Mouse (Mus musculus): ENCODE results near the gene Dab2ip.
A peak's percentile ranks its signal among the peaks of the same experiment; 100 is the strongest.

Dab2ip gene

DNA sequence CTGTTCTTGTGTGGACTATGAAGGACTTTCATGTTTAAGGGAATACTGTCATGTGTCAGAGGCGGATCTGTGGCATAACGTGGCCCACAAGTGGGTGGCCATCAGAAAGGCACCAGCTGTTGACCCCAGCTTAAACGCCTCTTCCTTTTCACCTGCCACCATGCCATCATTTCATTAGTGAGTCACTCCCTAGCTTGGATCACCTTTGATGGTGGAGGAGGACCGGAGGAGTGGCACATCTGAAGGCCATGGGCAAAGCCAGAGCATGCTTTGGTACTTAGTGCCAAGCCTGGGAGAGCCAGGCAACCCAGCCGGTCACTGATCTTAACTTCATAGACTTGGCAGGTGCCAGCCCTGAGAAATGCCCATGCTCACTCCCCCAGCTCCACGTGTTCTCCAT is 96.7 kb downstream of the Dab2ip start:
- DNase-seq (ENCODE audit: low spot score) = no peak

DNA sequence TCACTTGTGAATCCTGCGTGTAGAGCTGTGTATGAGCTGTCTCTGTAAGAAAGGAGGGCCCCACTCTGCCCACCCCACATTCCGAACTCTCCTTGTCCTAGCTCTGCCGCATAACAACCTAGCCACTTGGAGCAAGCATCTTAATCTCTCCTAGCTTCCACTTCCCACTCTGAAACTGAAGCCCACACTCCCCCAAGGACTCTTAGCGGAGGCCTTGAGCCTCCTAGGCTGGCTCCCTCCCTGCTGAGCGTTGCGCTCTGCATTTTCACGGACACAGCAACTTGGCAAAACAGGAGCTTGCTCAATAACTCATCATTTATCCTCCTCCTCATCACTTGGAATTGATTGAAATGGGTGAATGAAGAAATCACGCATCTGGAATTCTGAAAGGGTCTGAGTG is 97.9 kb downstream of the Dab2ip start:
- DNase-seq (ENCODE audit: low spot score) = no peak

- DNase-seq (ENCODE audit: low spot score) = no peak
Observed at GRCm38 (mm10) chr2:35658311-35658710, 100.2 kb downstream of the Dab2ip start.

- no peak for DNase-seq (ENCODE audit: low spot score)
Observed at GRCm38 (mm10) chr2:35659578-35660194, 101.6 kb downstream of the Dab2ip start.

GRCm38 (mm10) chr2:35660953-35661374 is 102.9 kb downstream of the Dab2ip start:
- DNase-seq (ENCODE audit: low spot score) = peak; percentile 85

- DNase-seq (ENCODE audit: low spot score) = peak; percentile 59
Observed at GRCm38 (mm10) chr2:35661454-35662000, 103.5 kb downstream of the Dab2ip start.

- DNase-seq (ENCODE audit: low spot score) = peak; percentile 71
Observed at GRCm38 (mm10) chr2:35662001-35662491, 104.0 kb downstream of the Dab2ip start.

DNA sequence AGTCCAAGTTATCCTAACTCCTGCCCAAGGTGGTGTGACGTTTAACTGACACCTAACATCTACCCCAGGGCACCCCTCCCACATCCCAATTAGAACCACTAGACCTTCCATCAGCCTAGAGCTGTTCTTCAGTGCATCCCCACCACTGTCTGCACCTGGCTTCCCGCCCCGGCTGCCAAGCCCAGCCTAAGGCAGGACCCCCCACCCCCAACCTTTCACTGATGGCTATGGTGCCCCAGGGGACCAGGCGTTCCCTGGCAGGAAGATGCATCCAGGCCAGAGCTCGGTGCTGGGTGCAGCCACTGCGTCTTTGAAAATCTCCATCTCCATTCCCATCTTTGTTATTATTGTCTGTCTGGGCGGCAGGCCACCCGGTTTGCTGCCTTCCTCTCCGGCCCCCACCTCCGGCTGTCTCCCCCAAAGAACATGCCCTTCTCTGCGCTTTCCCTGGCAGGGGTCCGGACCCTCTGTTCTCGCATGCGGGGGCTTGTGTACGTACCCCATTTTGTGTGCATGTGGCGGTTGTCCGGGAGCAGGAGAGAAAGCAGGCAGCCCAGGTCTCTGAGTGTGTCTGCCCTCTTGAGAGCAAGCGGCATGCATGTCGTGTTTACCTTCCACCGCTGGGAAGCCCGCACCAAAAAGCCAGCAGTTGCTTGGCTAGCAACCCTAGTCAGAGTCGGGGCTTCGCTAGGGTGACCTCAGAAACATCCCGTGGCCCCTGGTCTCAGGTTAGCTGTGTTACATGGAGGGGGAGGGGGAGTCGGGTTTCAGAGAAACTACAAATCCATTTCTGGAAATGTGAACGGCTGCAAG is 104.9 kb downstream of the Dab2ip start:
- peak; percentile 28 for DNase-seq (ENCODE audit: low spot score)

DNA sequence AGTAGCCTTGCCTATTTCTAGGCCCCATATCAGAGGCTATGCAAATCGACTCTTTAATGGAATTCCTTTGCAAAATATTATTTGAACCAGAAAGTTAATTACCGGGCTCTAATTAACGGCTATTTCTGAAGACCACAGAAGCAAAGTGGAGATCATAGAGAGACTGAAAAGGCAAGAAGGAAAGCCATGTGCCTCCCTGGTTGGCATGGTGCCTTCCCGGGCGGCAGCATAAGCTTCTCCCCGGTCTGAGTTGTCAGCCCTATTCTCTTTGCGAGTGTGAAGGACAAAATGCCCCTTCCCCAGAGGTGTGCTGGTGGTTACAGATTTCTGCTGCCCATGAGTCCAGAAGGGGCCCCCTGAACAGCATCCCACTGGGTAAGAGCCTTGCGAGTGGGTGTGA is 109.7 kb downstream of the Dab2ip start:
- DNase-seq (ENCODE audit: low spot score) = no peak

DNA sequence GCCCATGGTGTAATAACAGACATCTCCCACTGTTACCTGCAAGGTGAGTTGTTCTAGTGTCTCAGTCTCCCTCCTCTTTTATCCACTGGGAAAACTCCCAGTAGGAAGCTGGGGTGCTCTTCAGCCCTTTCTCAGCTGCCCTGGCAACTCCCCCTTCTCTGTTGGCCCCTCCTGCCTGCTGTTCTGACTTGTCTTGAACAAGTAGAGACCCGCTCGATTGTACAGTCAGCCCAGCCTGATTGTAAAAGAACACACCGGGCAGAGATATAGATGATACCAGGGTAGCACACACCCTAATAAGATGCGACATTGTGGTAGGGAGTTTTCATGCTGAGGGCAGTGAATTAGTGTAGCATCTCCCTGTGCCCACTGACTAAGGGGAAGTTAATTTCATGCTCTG is 111.2 kb downstream of the Dab2ip start:
- no peak for DNase-seq (ENCODE audit: low spot score)

GRCm38 (mm10) chr2:35669748-35670147 is 111.7 kb downstream of the Dab2ip start:
- no peak for DNase-seq (ENCODE audit: low spot score)

DNA sequence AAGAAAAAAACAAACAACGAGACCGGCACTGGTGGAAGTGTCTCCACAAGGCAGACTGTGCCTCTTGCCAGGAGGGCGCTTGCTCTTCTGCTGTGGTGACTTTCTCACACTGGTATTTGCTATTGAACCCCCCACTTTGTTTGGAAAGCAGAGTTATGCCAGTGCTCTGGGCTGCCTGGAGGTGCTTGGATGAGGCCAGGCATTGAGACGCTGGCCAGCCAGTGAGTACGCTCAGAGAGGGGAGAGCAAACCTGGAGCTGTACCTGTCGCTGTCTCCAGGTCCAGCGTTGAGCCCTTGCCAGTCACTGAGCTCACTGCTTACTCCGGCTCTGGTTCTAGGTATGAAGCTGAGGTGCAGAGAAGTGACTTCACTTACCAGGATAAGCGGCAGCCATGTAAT is 112.2 kb downstream of the Dab2ip start:
- no peak for DNase-seq (ENCODE audit: low spot score)

GRCm38 (mm10) chr2:35671980-35672910 is 114.2 kb downstream of the Dab2ip start:
- peak; percentile 35 for DNase-seq (ENCODE audit: low spot score)

DNA sequence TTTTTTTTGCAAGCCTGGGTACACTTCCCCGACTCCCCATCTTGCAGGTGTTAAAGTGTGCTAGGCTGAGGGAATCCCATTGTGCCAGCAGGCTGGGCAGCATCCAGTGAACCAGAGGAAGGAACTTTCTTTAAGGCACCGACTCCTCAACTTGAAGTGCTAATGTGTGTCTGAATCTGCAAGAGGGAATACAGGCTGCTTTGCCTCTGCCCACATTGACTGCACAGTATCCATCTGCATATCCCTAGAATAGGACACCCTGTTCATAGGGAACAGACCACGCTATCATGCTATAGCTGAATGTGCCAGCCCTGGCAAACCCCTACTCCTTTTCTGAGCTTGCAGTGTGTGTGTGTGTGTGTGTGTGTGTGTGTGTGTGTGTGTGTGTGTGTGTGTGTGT is 115.1 kb downstream of the Dab2ip start:
- no peak for DNase-seq (ENCODE audit: low spot score)

DNA sequence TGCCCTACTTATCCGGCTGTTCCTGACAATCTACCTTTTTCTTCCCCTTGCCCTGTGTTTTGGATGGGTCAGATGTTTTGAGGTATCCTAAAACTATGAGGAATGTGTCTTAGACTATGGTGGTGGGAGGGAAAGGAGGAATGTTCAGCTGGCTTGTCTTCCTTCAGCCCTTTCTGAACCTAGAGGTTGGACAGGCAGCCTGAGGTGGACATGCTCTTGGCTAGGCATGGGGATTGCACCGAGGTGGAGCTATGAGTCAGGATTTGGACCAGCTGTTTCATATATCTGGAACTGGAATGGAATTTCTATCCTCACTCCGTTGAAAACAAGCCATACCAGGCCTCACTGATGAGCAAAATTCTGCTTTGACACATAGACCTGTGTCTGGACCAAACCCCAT is 115.9 kb downstream of the Dab2ip start:
- DNase-seq (ENCODE audit: low spot score) = no peak

- no peak for DNase-seq (ENCODE audit: low spot score)
Observed at GRCm38 (mm10) chr2:35674431-35674830, 116.4 kb downstream of the Dab2ip start.

DNA sequence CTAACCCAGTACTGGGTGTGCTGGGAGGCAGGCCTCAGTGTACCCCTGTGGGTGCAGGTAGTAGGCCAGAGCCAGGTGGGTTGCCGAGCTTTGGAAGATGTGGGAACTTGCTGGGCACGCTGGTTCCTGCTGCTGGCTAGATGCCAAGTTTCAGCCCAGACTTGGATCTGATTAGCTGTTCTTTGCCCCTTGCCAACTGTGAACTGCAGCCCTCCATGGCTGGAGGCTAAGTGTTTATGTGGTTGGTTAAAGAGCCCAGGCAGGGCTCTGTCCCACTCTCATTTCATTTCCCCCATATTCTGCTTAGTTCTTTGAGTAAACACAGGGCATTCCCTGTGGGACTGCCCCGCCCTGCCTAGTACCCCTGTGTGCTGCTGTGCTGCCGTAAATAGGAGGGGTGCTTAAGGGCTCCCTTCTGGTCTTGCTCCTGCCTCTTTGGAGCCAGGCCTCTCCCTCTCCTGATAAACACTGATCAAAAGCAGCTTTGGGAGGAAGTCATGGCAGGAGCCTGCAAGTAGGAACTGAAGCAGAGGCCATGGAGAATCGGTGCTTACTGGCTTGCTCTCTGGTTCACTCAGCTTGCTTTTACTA is 118.1 kb downstream of the Dab2ip start:
- DNase-seq (ENCODE audit: low spot score) = no peak

- DNase-seq (ENCODE audit: low spot score) = peak; percentile 38
Observed at GRCm38 (mm10) chr2:35677855-35678254, 119.8 kb downstream of the Dab2ip start.

DNA sequence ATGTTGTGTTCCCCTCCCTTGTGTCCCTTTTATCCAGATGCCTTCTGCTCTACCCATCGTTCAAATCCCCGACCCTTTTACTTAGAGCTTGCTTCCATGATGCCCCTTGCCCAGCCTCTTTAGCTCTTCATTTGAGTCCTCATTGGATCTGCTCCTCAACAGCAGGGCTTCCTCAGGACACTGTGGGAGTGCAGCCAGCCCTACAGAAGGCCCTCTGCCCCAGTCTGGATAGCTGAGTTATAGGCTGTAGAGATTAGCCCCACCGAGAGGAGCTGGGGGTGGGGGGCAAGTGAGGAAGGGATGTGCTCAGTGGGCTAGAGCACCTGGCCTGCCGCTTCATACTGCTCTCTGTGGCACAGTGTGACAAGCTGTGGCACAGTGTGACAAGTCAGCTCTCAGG is 120.4 kb downstream of the Dab2ip start:
- DNase-seq (ENCODE audit: low spot score) = no peak

GRCm38 (mm10) chr2:35679812-35680672 is 122.0 kb downstream of the Dab2ip start:
- no peak for DNase-seq (ENCODE audit: low spot score)

GRCm38 (mm10) chr2:35680833-35681232 is 122.8 kb downstream of the Dab2ip start:
- no peak for DNase-seq (ENCODE audit: low spot score)

Measured in retina, embryonic 14.5 days (tissue).